Mouse (Mus musculus) CH12.LX (cell line): ENCODE measurements around the gene Pabpn1. TPM values are rescaled to one million over a fixed set of nuclear protein-coding genes. Genes with fewer than 3 reads are reported as not detected.
"Not testable (repeated sequence)": the region's sequence is repeated elsewhere in the genome, so short reads cannot be mapped to it uniquely, and the experiment has no call there.

Experiments used
- DNase-seq: peaks from one replicate; pipeline ENCODE4 v3.0.0-alpha.2; 2013; ENCODE audit errors: extremely low read depth
- H3K27ac ChIP-seq: 2 replicates; pipeline ENCODE4 v1.5.1; 2012; ENCODE audit warnings: low read depth, mild to moderate bottlenecking, control low read depth, moderate library complexity; ENCODE audit not compliant: insufficient read depth
- H3K27me3 ChIP-seq: replicated peaks from 2 replicates; pipeline ENCODE3; 2012; ENCODE audit warnings: inconsistent platforms
- H3K36me3 ChIP-seq, 2 experiments: replicated peaks in 1 of 2; 2 replicates each; pipeline versions ENCODE3 to v1.6.1; 2012; ENCODE audit warnings: inconsistent platforms in 1 of 2, low read length in 1 of 2, mild to moderate bottlenecking in 1 of 2, mixed read lengths in 1 of 2, moderate library complexity in 1 of 2; ENCODE audit not compliant: control insufficient read depth in 1 of 2, insufficient read depth in 1 of 2
- H3K4me1 ChIP-seq, 2 experiments: 2 replicates each; pipeline ENCODE4 v1.6.1; 2012; ENCODE audit warnings: inconsistent platforms in 1 of 2, moderate library complexity in 1 of 2; ENCODE audit not compliant: insufficient read depth in 2 of 2, control insufficient read depth in 1 of 2
- H3K4me2 ChIP-seq: 2 replicates; pipeline ENCODE4 v1.6.1; 2012; ENCODE audit warnings: low read depth, mild to moderate bottlenecking, control low read depth; ENCODE audit not compliant: poor library complexity, insufficient read depth, severe bottlenecking
- H3K4me3 ChIP-seq, 3 experiments: fragments of 150-350 bp in 1 of 3; sonication (generic) in 1 of 3; replicated peaks in 1 of 3; 2 replicates each; pipeline versions ENCODE3 to v1.5.1; 2011 to 2012; ENCODE audit warnings: low read depth in 2 of 3, low read length in 2 of 3, mild to moderate bottlenecking in 2 of 3, moderate library complexity in 2 of 3, control low read depth in 1 of 3, improper control_type of control experiment in 1 of 3, inconsistent platforms in 1 of 3, mixed read lengths in 1 of 3; ENCODE audit not compliant: poor library complexity in 1 of 3
- H3K79me2 ChIP-seq: replicated peaks from 2 replicates; pipeline ENCODE4 v1.6.1; 2012; ENCODE audit warnings: mild to moderate bottlenecking, moderate library complexity; ENCODE audit not compliant: control insufficient read depth, poor library complexity, insufficient read depth, severe bottlenecking; ENCODE audit errors: extremely low read depth
- H3K9ac ChIP-seq: 2 replicates; pipeline ENCODE4 v1.6.1; 2012; ENCODE audit warnings: low read depth, mild to moderate bottlenecking, control low read depth, moderate library complexity; ENCODE audit not compliant: insufficient read depth
- H3K9me3 ChIP-seq: replicated peaks from 2 replicates; pipeline ENCODE3; 2012; ENCODE audit warnings: low read length, inconsistent platforms, mixed read lengths
- dilution Hi-C: fragments of 300-500 bp; cut with MboI; formaldehyde crosslinking; loops from 2 replicates; pipeline ENCODE4 v1.14.3; 2020; ENCODE audit warnings: low sequenced_read_pairs; ENCODE audit not compliant: extremely low pct_unique_long_range_greater_than_20kb, extremely low pct_ligation_motif_present
- in situ Hi-C: fragments of 300-500 bp; cut with MboI; formaldehyde crosslinking; loops from 3 replicates; pipeline ENCODE4 v1.14.3; 2019; ENCODE audit warnings: low sequenced_read_pairs, low pct_ligation_motif_present, low pct_unique_long_range_greater_than_20kb, mixed read lengths
- polyA plus RNA-seq: library from polyadenylated mRNA; unstranded; fragments of >175 nt; gene quantifications from 2 replicates; pipeline ENCODE4 v1.2.1, GENCODE M21; 2012; ENCODE audit warnings: low read depth; ENCODE audit not compliant: insufficient read length
- total RNA-seq, 2 experiments: library from RNA; depleted of rRNA; stranded (reverse); fragments of 300-350 nt in 1 of 2; fragments of >200 nt in 1 of 2; gene quantifications; 2 replicates each; pipeline ENCODE4 v1.2.3; 2012 to 2014

The Pabpn1 gene
- total and polyA plus RNA-seq, 3 experiments = 56.8 to 275 (median 88.0) TPM

- H3K4me1 ChIP-seq = peaks cover 7 to 20% of the 10 kb centered on the region in 2 experiments
- dilution Hi-C loops, H3K4me2 ChIP-seq, H3K36me3 ChIP-seq, in situ Hi-C loops, H3K27ac ChIP-seq, H3K79me2 ChIP-seq, H3K9ac ChIP-seq, H3K9me3 ChIP-seq, H3K4me3 ChIP-seq, DNase-seq: not testable (repeated sequence)
- peaks cover 51% of the 10 kb centered on the region for H3K27me3 ChIP-seq
Measured at GRCm38 (mm10) chr14:54947008-54947407, 54.7 kb downstream of the Pabpn1 start.

Other genes starting within 250 kb of the Pabpn1 start
Only the 20 nearest of the 22 such genes appear.
- gene 1700123O20Rik, start 206.3 kb upstream of the Pabpn1 start, total RNA-seq (2012; rRNA removed) = 33.1 and 37.4 TPM in 2 replicates
- 56.0 and 59.1 TPM in 2 replicates for gene 1700123O20Rik, start 206.3 kb upstream of the Pabpn1 start, total RNA-seq (2014; rRNA removed)
- gene 1700123O20Rik, start 206.3 kb upstream of the Pabpn1 start, polyA plus RNA-seq = 60.7 and 63.3 TPM in 2 replicates
- gene Acin1, start 205.6 kb upstream of the Pabpn1 start, total RNA-seq (2012; rRNA removed) = 118 and 148 TPM in 2 replicates
- gene Acin1, start 205.6 kb upstream of the Pabpn1 start, total RNA-seq (2014; rRNA removed) = 74.0 and 85.6 TPM in 2 replicates
- 324 and 364 TPM in 2 replicates for gene Acin1, start 205.6 kb upstream of the Pabpn1 start, polyA plus RNA-seq
- not detected in 2 replicates for gene Gm29776, start 193.7 kb upstream of the Pabpn1 start, total RNA-seq (2012; rRNA removed)
- not detected in 2 replicates for gene Gm29776, start 193.7 kb upstream of the Pabpn1 start, total RNA-seq (2014; rRNA removed)
- gene Gm29776, start 193.7 kb upstream of the Pabpn1 start, polyA plus RNA-seq = not detected in 2 replicates
- gene Cebpe, start 180.3 kb upstream of the Pabpn1 start, total RNA-seq (2012; rRNA removed) = 0.34 TPM in 1 of 2 replicates, not detected in the other
- not detected in 2 replicates for gene Cebpe, start 180.3 kb upstream of the Pabpn1 start, total RNA-seq (2014; rRNA removed)
- gene Cebpe, start 180.3 kb upstream of the Pabpn1 start, polyA plus RNA-seq = 0.46 TPM in 1 of 2 replicates, not detected in the other
- 0.08 and 0.13 TPM in 2 replicates for gene Slc7a8, start 110.6 kb upstream of the Pabpn1 start, total RNA-seq (2012; rRNA removed)
- gene Slc7a8, start 110.6 kb upstream of the Pabpn1 start, total RNA-seq (2014; rRNA removed) = not detected in 2 replicates
- 0.16 and 0.17 TPM in 2 replicates for gene Slc7a8, start 110.6 kb upstream of the Pabpn1 start, polyA plus RNA-seq
- gene Rnf212b, start 78.4 kb upstream of the Pabpn1 start, total RNA-seq (2012; rRNA removed) = not detected in 2 replicates
- gene Rnf212b, start 78.4 kb upstream of the Pabpn1 start, total RNA-seq (2014; rRNA removed) = not detected in 2 replicates
- not detected in 2 replicates for gene Rnf212b, start 78.4 kb upstream of the Pabpn1 start, polyA plus RNA-seq
- 2.3 and 3.7 TPM in 2 replicates for gene Homez, start 21.5 kb upstream of the Pabpn1 start, total RNA-seq (2012; rRNA removed)
- 3.5 TPM in 2 replicates for gene Homez, start 21.5 kb upstream of the Pabpn1 start, total RNA-seq (2014; rRNA removed)
- 2.3 and 7.2 TPM in 2 replicates for gene Homez, start 21.5 kb upstream of the Pabpn1 start, polyA plus RNA-seq
- gene Ppp1r3e, start 14.9 kb upstream of the Pabpn1 start, total RNA-seq (2012; rRNA removed) = 1.3 and 1.6 TPM in 2 replicates
- 0.51 and 0.55 TPM in 2 replicates for gene Ppp1r3e, start 14.9 kb upstream of the Pabpn1 start, total RNA-seq (2014; rRNA removed)
- gene Ppp1r3e, start 14.9 kb upstream of the Pabpn1 start, polyA plus RNA-seq = 1.2 and 1.4 TPM in 2 replicates
- gene Bcl2l2, start 9.1 kb upstream of the Pabpn1 start, total RNA-seq (2012; rRNA removed) = 4.8 and 6.2 TPM in 2 replicates
- gene Bcl2l2, start 9.1 kb upstream of the Pabpn1 start, total RNA-seq (2014; rRNA removed) = 0.32 and 0.50 TPM in 2 replicates
- 0.46 and 0.76 TPM in 2 replicates for gene Bcl2l2, start 9.1 kb upstream of the Pabpn1 start, polyA plus RNA-seq
- gene Gm20521, start 9.1 kb upstream of the Pabpn1 start, total RNA-seq (2012; rRNA removed) = 0.13 TPM in 1 of 2 replicates, not detected in the other
- gene Gm20521, start 9.1 kb upstream of the Pabpn1 start, total RNA-seq (2014; rRNA removed) = not detected in 2 replicates
- gene Gm20521, start 9.1 kb upstream of the Pabpn1 start, polyA plus RNA-seq = not detected in 2 replicates
- 0.71 and 1.1 TPM in 2 replicates for gene Slc22a17, start 20.6 kb downstream of the Pabpn1 start, total RNA-seq (2012; rRNA removed)
- 0.04 and 0.16 TPM in 2 replicates for gene Slc22a17, start 20.6 kb downstream of the Pabpn1 start, total RNA-seq (2014; rRNA removed)
- 0.15 and 0.34 TPM in 2 replicates for gene Slc22a17, start 20.6 kb downstream of the Pabpn1 start, polyA plus RNA-seq
- gene Efs, start 33.6 kb downstream of the Pabpn1 start, total RNA-seq (2012; rRNA removed) = not detected in 2 replicates
- not detected in 2 replicates for gene Efs, start 33.6 kb downstream of the Pabpn1 start, total RNA-seq (2014; rRNA removed)
- not detected in 2 replicates for gene Efs, start 33.6 kb downstream of the Pabpn1 start, polyA plus RNA-seq
- not detected in 2 replicates for gene Il25, start 40.2 kb downstream of the Pabpn1 start, total RNA-seq (2012; rRNA removed)
- gene Il25, start 40.2 kb downstream of the Pabpn1 start, total RNA-seq (2014; rRNA removed) = not detected in 2 replicates
- not detected in 2 replicates for gene Il25, start 40.2 kb downstream of the Pabpn1 start, polyA plus RNA-seq
- not detected in 2 replicates for gene Cmtm5, start 43.8 kb downstream of the Pabpn1 start, total RNA-seq (2012; rRNA removed)
- not detected in 2 replicates for gene Cmtm5, start 43.8 kb downstream of the Pabpn1 start, total RNA-seq (2014; rRNA removed)
- not detected in 2 replicates for gene Cmtm5, start 43.8 kb downstream of the Pabpn1 start, polyA plus RNA-seq
- 0.21 and 0.98 TPM in 2 replicates for gene Myh6, start 74.4 kb downstream of the Pabpn1 start, total RNA-seq (2012; rRNA removed)
- gene Myh6, start 74.4 kb downstream of the Pabpn1 start, total RNA-seq (2014; rRNA removed) = 0.04 and 0.16 TPM in 2 replicates
- gene Myh6, start 74.4 kb downstream of the Pabpn1 start, polyA plus RNA-seq = 1.3 and 1.5 TPM in 2 replicates
- not detected in 2 replicates for gene Gm17428, start 84.4 kb downstream of the Pabpn1 start, total RNA-seq (2012; rRNA removed)
- gene Gm17428, start 84.4 kb downstream of the Pabpn1 start, total RNA-seq (2014; rRNA removed) = not detected in 2 replicates
- not detected in 2 replicates for gene Gm17428, start 84.4 kb downstream of the Pabpn1 start, polyA plus RNA-seq
- 0.08 TPM in 2 replicates for gene Myh7, start 102.1 kb downstream of the Pabpn1 start, total RNA-seq (2012; rRNA removed)
- gene Myh7, start 102.1 kb downstream of the Pabpn1 start, total RNA-seq (2014; rRNA removed) = not detected in 2 replicates
- 0.57 TPM in 1 of 2 replicates, not detected in the other for gene Myh7, start 102.1 kb downstream of the Pabpn1 start, polyA plus RNA-seq
- gene Ngdn, start 123.0 kb downstream of the Pabpn1 start, total RNA-seq (2012; rRNA removed) = 77.9 and 90.7 TPM in 2 replicates
- gene Ngdn, start 123.0 kb downstream of the Pabpn1 start, total RNA-seq (2014; rRNA removed) = 111 and 128 TPM in 2 replicates
- 75.4 and 79.0 TPM in 2 replicates for gene Ngdn, start 123.0 kb downstream of the Pabpn1 start, polyA plus RNA-seq
- gene Zfhx2, start 199.8 kb downstream of the Pabpn1 start, total RNA-seq (2012; rRNA removed) = 0.34 and 0.59 TPM in 2 replicates
- 0.03 and 0.07 TPM in 2 replicates for gene Zfhx2, start 199.8 kb downstream of the Pabpn1 start, total RNA-seq (2014; rRNA removed)
- gene Zfhx2, start 199.8 kb downstream of the Pabpn1 start, polyA plus RNA-seq = 0.29 and 0.30 TPM in 2 replicates
- 3.7 and 4.0 TPM in 2 replicates for gene Thtpa, start 202.3 kb downstream of the Pabpn1 start, total RNA-seq (2012; rRNA removed)
- 9.0 and 9.4 TPM in 2 replicates for gene Thtpa, start 202.3 kb downstream of the Pabpn1 start, total RNA-seq (2014; rRNA removed)
- gene Thtpa, start 202.3 kb downstream of the Pabpn1 start, polyA plus RNA-seq = 5.5 and 6.7 TPM in 2 replicates